Mouse (Mus musculus): ENCODE results near the gene Esyt3.

Esyt3 gene

GRCm38 (mm10) chr9:99354796-99355195 is 3.6 kb downstream of the Esyt3 start:
- no peak for DNase-seq (ENCODE audit: low read depth, low spot score)

DNA sequence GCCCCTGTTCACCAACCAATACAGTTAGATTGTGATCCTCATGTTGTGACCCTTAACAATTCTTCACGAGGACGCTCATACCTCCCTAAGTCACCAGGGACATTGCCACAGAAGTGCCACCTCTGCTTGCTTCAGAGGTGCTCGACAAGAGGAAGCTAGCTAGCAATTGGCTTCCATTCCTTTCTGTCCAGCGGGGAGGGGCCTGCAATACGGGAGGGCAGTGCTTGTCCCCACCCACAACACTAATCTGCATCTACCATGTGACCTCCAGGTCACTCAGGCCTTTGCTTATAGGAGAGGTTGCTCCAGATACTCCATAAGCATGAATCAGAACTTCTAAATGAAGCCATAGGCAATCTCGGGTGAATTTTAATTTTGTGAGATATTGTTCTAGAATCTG is 5.0 kb downstream of the Esyt3 start:
- DNase-seq (ENCODE audit: low read depth, low spot score): no peak

- DNase-seq (ENCODE audit: low read depth, low spot score): no peak
These were observed 5.4 kb downstream of the Esyt3 start for GRCm38 (mm10) chr9:99352964-99353363.

GRCm38 (mm10) chr9:99345351-99345792 is 13.0 kb downstream of the Esyt3 start:
- DNase-seq (ENCODE audit: low read depth, low spot score): no peak

DNA sequence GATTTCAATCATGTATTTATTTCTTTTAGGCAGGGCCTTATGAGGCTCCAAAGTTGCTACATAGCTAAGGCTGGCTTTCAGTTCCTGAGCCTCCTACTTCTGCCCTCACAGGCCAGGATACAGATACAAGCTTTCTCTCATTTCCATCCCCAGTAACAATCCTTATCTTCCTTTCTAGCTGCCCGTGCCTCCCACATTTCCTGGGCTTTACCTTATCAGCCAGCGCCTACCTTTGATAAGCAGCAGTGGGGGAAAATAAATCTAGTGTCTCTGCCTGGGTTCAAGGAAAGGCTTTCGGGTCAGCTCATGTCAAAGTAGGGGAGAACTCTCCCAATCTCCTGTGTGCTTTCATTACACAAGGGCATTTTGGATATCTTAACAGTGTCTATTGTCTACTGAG is 16.8 kb downstream of the Esyt3 start:
- no peak for DNase-seq (ENCODE audit: low read depth, low spot score)

DNA sequence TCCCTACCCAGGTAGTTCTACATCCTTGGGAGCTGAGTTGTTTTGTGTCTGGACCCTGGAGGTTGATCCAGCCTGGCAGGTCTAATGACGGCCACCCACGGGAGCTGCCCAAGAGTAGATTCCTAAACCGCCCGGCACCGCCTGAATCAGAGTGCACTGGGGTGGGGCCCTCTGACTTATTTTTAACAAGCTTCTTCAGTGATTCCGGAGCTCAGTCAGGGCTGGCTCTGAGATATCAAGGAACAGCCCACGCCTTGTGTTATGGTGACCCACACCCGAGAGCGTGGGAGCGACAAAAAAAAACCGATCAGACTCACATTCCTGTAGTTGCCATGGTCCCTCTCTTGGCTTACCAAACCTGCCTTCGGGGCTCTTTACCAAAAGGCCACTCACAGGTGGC is 18.2 kb downstream of the Esyt3 start:
- DNase-seq (ENCODE audit: low read depth, low spot score): no peak

GRCm38 (mm10) chr9:99339182-99339581 is 19.2 kb downstream of the Esyt3 start:
- no peak for DNase-seq (ENCODE audit: low read depth, low spot score)

DNA sequence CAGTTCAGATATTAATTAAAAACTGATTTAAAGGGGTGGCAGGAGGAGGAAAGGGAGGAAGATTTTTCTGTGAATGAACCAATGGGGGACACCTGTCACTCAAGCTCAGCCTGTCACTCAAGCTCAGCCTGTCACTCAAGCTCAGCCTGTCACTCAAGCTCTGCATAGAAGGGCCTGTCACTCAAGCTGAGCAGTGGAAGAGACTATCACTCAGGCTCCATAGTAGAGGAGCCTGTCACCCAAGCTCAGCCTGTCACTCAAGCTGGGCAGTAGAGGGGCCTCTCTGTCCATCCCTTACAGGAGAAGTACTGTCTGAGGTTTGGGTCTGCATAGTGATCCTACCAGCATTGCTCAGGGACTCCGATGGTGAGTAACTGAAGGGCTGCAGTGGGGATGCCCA is 20.1 kb downstream of the Esyt3 start:
- DNase-seq (ENCODE audit: low read depth, low spot score): no peak

- no peak for DNase-seq (ENCODE audit: low read depth, low spot score)
These were observed 21.8 kb downstream of the Esyt3 start for GRCm38 (mm10) chr9:99336538-99336937.

DNA sequence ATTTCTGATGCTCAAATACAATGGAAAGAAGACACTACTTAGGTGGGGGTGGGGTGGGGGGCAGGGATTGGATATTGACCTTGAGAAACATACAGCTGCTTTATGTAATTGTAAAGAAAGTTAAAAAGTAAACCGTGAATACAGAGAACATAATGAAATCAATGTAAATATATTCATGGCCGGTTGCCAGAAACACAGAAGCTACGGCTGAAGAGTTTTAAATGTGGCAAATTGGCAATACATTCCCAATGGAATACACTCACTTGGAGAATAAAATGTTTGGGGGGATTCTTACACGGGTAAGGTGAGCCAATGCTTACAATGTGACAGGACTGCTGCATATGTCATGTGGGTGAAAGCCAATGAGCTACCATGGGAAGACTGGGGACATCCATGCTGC is 31.5 kb downstream of the Esyt3 start:
- DNase-seq (ENCODE audit: low read depth, low spot score): no peak

DNA sequence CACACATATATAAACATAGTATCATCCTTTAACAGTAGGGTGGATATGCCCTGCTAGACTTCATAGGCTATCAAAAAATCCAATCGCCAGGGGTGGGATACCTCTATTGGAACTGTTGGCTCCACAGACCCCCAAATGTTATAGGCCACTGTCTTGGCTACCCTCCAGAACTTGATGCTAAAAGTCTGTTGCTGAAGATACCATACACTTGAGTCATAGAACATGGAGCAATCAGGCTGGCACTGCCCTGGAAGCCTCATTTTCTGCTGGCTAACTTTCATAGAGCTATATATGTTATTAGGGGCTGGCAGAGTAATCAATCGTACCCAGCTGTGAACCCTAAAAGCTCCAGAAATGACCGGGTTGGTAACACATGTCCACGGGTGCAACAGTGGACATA is 32.4 kb downstream of the Esyt3 start:
- DNase-seq (ENCODE audit: low read depth, low spot score): no peak

- no peak for DNase-seq (ENCODE audit: low read depth, low spot score)
These were observed 33.0 kb downstream of the Esyt3 start for GRCm38 (mm10) chr9:99325208-99325929.

DNA sequence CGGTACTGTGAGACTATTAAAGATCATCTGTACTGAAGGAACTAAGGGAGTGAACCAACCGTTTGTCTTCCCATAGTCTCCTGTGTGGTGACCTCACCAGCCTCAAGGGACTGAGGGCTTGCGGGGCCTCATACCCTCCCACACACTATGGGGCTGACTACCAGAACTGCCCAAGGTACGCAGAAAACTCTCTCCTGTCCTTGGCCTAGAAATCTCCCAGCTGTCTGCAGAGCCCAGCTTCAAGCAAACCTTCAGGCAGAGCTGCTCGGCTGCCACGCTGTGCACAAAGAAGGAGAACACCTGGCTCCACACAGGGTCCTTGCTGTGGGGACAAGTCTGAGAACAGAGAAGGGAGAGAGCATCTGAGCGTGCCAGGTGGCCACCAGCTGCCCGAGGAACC is 38.4 kb downstream of the Esyt3 start:
- DNase-seq (ENCODE audit: low read depth, low spot score): no peak

- no peak for DNase-seq (ENCODE audit: low read depth, low spot score)
These were observed 38.9 kb downstream of the Esyt3 start for GRCm38 (mm10) chr9:99319343-99319951.

DNA sequence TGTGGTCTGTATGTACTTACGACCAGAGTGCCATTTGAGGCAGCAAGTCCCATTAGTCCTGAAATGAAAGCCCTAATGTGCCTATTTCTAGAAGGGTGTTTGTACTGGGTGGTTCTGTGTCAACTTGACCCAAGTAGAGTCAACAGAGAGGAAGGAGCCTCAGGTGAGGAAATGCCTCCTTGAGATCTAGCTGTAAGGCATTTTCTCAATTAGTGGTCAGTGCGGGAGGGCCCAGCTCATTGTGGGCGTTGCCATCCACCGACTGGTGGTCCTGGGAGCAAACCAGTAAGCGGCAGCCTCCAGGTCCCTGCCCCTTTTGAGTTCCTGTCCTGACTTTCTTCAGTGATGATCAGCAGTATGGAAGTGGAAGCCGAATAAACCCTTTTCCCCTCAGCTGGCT is 52.1 kb downstream of the Esyt3 start:
- DNase-seq (ENCODE audit: low read depth, low spot score): no peak

DNA sequence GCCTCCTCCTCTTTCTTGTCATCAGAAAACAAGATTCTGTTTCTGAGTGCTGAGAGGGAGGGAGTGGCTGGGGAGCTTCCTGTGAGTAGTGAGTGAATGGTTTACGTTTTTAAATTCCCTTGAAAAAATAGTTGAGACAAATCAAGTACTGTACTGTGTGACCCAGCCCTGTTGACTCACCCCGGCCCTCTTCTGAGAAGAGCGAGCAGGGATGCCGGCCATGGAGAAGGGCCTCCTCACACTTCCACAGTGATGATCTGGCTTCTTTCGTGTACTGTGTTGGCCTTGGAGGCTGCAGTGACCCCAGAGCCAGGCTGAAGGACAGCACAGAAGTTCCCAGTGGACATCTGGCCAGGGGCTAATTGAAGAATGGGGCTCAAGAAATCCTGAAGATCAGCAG is 54.1 kb downstream of the Esyt3 start:
- DNase-seq (ENCODE audit: low read depth, low spot score): no peak
